Mouse (Mus musculus) MEL (cell line): ENCODE measurements around the gene Gm42674. TPM values are rescaled to one million over a fixed set of nuclear protein-coding genes. Genes with fewer than 3 reads are reported as not detected.

Experiments
- DNase-seq: peaks from one replicate; pipeline ENCODE4 v3.0.0; 2011; ENCODE audit warnings: low read depth, low spot score
- H3K27ac ChIP-seq: 2 replicates; pipeline ENCODE4 v1.5.1; 2012; ENCODE audit warnings: low read depth, mild to moderate bottlenecking, control low read depth, low read length, moderate library complexity; ENCODE audit not compliant: control insufficient read depth
- H3K27me3 ChIP-seq, 2 experiments: fragments of 150-350 bp in 1 of 2; sonication (generic) in 1 of 2; 2 replicates each; pipeline ENCODE4 v1.6.1; 2012; ENCODE audit warnings: low read length in 2 of 2, mild to moderate bottlenecking in 2 of 2, improper control_type of control experiment in 1 of 2, moderate library complexity in 1 of 2; ENCODE audit not compliant: insufficient read depth in 2 of 2, control insufficient read depth in 1 of 2
- H3K36me3 ChIP-seq, 2 experiments: 2 replicates each; pipeline ENCODE4 v1.6.1; 2012 to 2014; ENCODE audit warnings: low read length in 2 of 2, improper control_type of control experiment in 1 of 2, inconsistent platforms in 1 of 2, mild to moderate bottlenecking in 1 of 2; ENCODE audit not compliant: insufficient read depth in 2 of 2, control insufficient read depth in 1 of 2
- H3K4me1 ChIP-seq, 2 experiments: fragments of 150-350 bp in 1 of 2; sonication (generic) in 1 of 2; 2 replicates each; pipeline ENCODE4 v1.6.1; 2012; ENCODE audit warnings: low read length in 2 of 2, improper control_type of control experiment in 1 of 2, mild to moderate bottlenecking in 1 of 2; ENCODE audit not compliant: insufficient read depth in 2 of 2, control insufficient read depth in 1 of 2
- H3K4me3 ChIP-seq, 2 experiments: fragments of 150-350 bp in 1 of 2; sonication (generic) in 1 of 2; 2 replicates each; pipeline ENCODE4 v1.5.1; 2012; ENCODE audit warnings: low read depth in 2 of 2, low read length in 2 of 2, mild to moderate bottlenecking in 2 of 2, moderate library complexity in 2 of 2, control low read depth in 1 of 2, improper control_type of control experiment in 1 of 2; ENCODE audit not compliant: control insufficient read depth in 1 of 2, insufficient read depth in 1 of 2
- H3K79me2 ChIP-seq: 2 replicates; pipeline ENCODE4 v1.6.1; 2012; ENCODE audit warnings: mild to moderate bottlenecking, low read length, moderate library complexity; ENCODE audit not compliant: control insufficient read depth, poor library complexity, insufficient read depth
- H3K9ac ChIP-seq: 2 replicates; pipeline ENCODE4 v1.6.1; 2012; ENCODE audit warnings: low read depth, mild to moderate bottlenecking, control low read depth, low read length, moderate library complexity; ENCODE audit not compliant: control insufficient read depth, poor library complexity, severe bottlenecking
- H3K9me3 ChIP-seq: fragments of 150-350 bp; sonication (generic); replicated peaks from 2 replicates; pipeline ENCODE4 v1.6.1; 2012; ENCODE audit warnings: mild to moderate bottlenecking, low read length, improper control_type of control experiment, moderate library complexity; ENCODE audit not compliant: insufficient read depth
- BHLHE40 ChIP-seq: IDR thresholded peaks from 2 replicates; pipeline ENCODE4 v1.6.1; 2012; ENCODE audit warnings: low read depth, mild to moderate bottlenecking, inconsistent platforms, low read length, improper control_type of control experiment, borderline replicate concordance
- CHD2 ChIP-seq: IDR thresholded peaks from 2 replicates; pipeline ENCODE4 v1.6.1; 2011; ENCODE audit warnings: low read length, improper control_type of control experiment
- CTCF ChIP-seq, 3 experiments: IDR thresholded peaks in 2 of 3; conservative IDR thresholded peaks in 1 of 3; 2 replicates each; pipeline ENCODE4 v1.5.1; 2011 to 2012; ENCODE audit warnings: low read length in 3 of 3, low read depth in 2 of 3, mild to moderate bottlenecking in 2 of 3, improper control_type of control experiment in 1 of 3, inconsistent platforms in 1 of 3, mixed read lengths in 1 of 3, moderate library complexity in 1 of 3; ENCODE audit not compliant: control insufficient read depth in 1 of 3, insufficient read depth in 1 of 3, poor library complexity in 1 of 3, severe bottlenecking in 1 of 3
- ELF1 ChIP-seq: IDR thresholded peaks from 2 replicates; pipeline ENCODE4 v1.6.1; 2014; ENCODE audit warnings: low read depth, mild to moderate bottlenecking, inconsistent platforms, low read length, improper control_type of control experiment, moderate library complexity
- ETS1 ChIP-seq: IDR thresholded peaks from 2 replicates; pipeline ENCODE4 v1.6.1; 2012; ENCODE audit warnings: low read depth, mild to moderate bottlenecking, inconsistent platforms, low read length, improper control_type of control experiment, moderate library complexity
- GABPA ChIP-seq: IDR thresholded peaks from 2 replicates; pipeline ENCODE4 v1.6.1; 2012; ENCODE audit warnings: low read depth, mild to moderate bottlenecking, inconsistent platforms, low read length, improper control_type of control experiment, moderate library complexity
- HCFC1 ChIP-seq: IDR thresholded peaks from 2 replicates; pipeline ENCODE4 v1.6.1; 2012; ENCODE audit warnings: low read depth, mild to moderate bottlenecking, inconsistent platforms, low read length, improper control_type of control experiment, moderate library complexity
- JUND ChIP-seq: IDR thresholded peaks from 2 replicates; pipeline ENCODE4 v1.6.1; 2011; ENCODE audit warnings: low read depth, mild to moderate bottlenecking, improper control_type of control experiment, low read length
- KAT2A ChIP-seq: conservative IDR thresholded peaks from 2 replicates; pipeline ENCODE4 v1.6.1; 2012; ENCODE audit warnings: low read depth, low read length, improper control_type of control experiment, inconsistent platforms
- MAZ ChIP-seq: IDR thresholded peaks from 2 replicates; pipeline ENCODE4 v1.6.1; 2012; ENCODE audit warnings: low read depth, mild to moderate bottlenecking, inconsistent platforms, low read length, improper control_type of control experiment
- MEF2A ChIP-seq: IDR thresholded peaks from 2 replicates; pipeline ENCODE4 v1.6.1; 2014; ENCODE audit warnings: low read depth, mild to moderate bottlenecking, inconsistent platforms, low read length, improper control_type of control experiment; ENCODE audit not compliant: poor library complexity, insufficient replicate concordance, severe bottlenecking; ENCODE audit errors: extremely low read depth
- MXI1 ChIP-seq: IDR thresholded peaks from 2 replicates; pipeline ENCODE4 v1.6.1; 2011; ENCODE audit warnings: mild to moderate bottlenecking, low read depth, low read length, improper control_type of control experiment
- MYB ChIP-seq: IDR thresholded peaks from 2 replicates; pipeline ENCODE4 v1.6.1; 2011; ENCODE audit warnings: mild to moderate bottlenecking, low read depth, low read length, improper control_type of control experiment
- NELFE ChIP-seq: IDR thresholded peaks from 2 replicates; pipeline ENCODE4 v1.6.1; 2011; ENCODE audit warnings: low read depth, low read length, improper control_type of control experiment
- NRF1 ChIP-seq: IDR thresholded peaks from 2 replicates; pipeline ENCODE4 v1.6.1; 2014; ENCODE audit warnings: low read depth, mild to moderate bottlenecking, inconsistent platforms, low read length, improper control_type of control experiment, moderate library complexity; ENCODE audit not compliant: poor library complexity, insufficient read depth, severe bottlenecking
- POLR2AphosphoS2 ChIP-seq: IDR thresholded peaks from 2 replicates; pipeline ENCODE4 v1.6.1; 2011; ENCODE audit warnings: low read length, improper control_type of control experiment
- POLR2AphosphoS5 ChIP-seq: IDR thresholded peaks from 2 replicates; pipeline ENCODE4 v1.6.1; 2012; ENCODE audit warnings: low read depth, borderline replicate concordance, mild to moderate bottlenecking, inconsistent platforms, low read length, moderate library complexity, mixed read lengths
- RAD21 ChIP-seq: IDR thresholded peaks from 2 replicates; pipeline ENCODE4 v1.6.1; 2011; ENCODE audit warnings: mild to moderate bottlenecking, low read depth, low read length, improper control_type of control experiment
- SMC3 ChIP-seq: IDR thresholded peaks from 2 replicates; pipeline ENCODE4 v1.6.1; 2011; ENCODE audit warnings: low read depth, low read length, improper control_type of control experiment
- TAL1 ChIP-seq: IDR thresholded peaks from 2 replicates; pipeline ENCODE4 v1.6.1; 2012; ENCODE audit warnings: mild to moderate bottlenecking, inconsistent platforms, low read length, moderate library complexity, mixed read lengths
- TBP ChIP-seq: IDR thresholded peaks from 2 replicates; pipeline ENCODE4 v1.8.0; 2011; ENCODE audit warnings: low read depth, low read length, improper control_type of control experiment
- TCF12 ChIP-seq: IDR thresholded peaks from 2 replicates; pipeline ENCODE4 v1.6.1; 2014; ENCODE audit warnings: low read depth, mild to moderate bottlenecking, inconsistent platforms, low read length, improper control_type of control experiment, moderate library complexity
- ZC3H11A ChIP-seq: IDR thresholded peaks from 2 replicates; pipeline ENCODE4 v1.6.1; 2012; ENCODE audit warnings: low read depth, mild to moderate bottlenecking, inconsistent platforms, low read length, improper control_type of control experiment
- ZKSCAN1 ChIP-seq: IDR thresholded peaks from 2 replicates; pipeline ENCODE4 v1.6.1; 2012; ENCODE audit warnings: low read depth, mild to moderate bottlenecking, inconsistent platforms, low read length, improper control_type of control experiment, moderate library complexity
- polyA plus RNA-seq, 2 experiments: library from polyadenylated mRNA; stranded (reverse) in 1 of 2; unstranded in 1 of 2; fragments of >175 nt in 1 of 2; fragments of >200 nt in 1 of 2; gene quantifications; 2 replicates each; pipeline versions ENCODE4 v1.2.1 to v1.2.4; 2012; ENCODE audit warnings: low replicate concordance in 2 of 2, low read depth in 1 of 2; ENCODE audit not compliant: insufficient read length in 2 of 2, insufficient read depth in 1 of 2, missing spikeins in 1 of 2
- total RNA-seq: library from RNA; depleted of rRNA; stranded (reverse); fragments of 300-350 nt; gene quantifications from 2 replicates; pipeline ENCODE4 v1.2.3, GENCODE M21; 2012

Gene Gm42674
- total and polyA plus RNA-seq, 3 experiments, result not detected

GRCm38 (mm10) chr3:90582156-90582555 lies 19.5 kb upstream of the Gm42674 start:
- H3K27ac ChIP-seq, result no peak overlapping the region
- DNase-seq, result peak; percentile 30
- no peak for TF ChIP-seq POLR2AphosphoS5
- TF ChIP-seq ZC3H11A, result peak; percentile 35; the same call in 1 of the 2 replicates
- no peak for TF ChIP-seq MEF2A
- TF ChIP-seq TCF12, result no peak
- TF ChIP-seq MAZ, result no peak
- TF ChIP-seq JUND, result no peak
- TF ChIP-seq KAT2A, result no peak
- peak; percentile 39 for TF ChIP-seq RAD21
- TF ChIP-seq NRF1, result no peak
- no peak for TF ChIP-seq CHD2
- no peak for TF ChIP-seq POLR2AphosphoS2
- no peak for TF ChIP-seq ETS1
- TF ChIP-seq BHLHE40, result no peak
- no peak for TF ChIP-seq MXI1
- no peak for TF ChIP-seq HCFC1
- peak; percentile 62 to 74 (median 68) for TF ChIP-seq CTCF (IDR thresholded peaks at IDR 0.05 in 2 of 3, conservative IDR thresholded peaks at IDR 0.05 in 1 of 3; ENCODE audit: control insufficient read depth in 1 of 3, insufficient read depth in 1 of 3, low read depth in 2 of 3, low read length in 3 of 3, poor library complexity in 1 of 3, severe bottlenecking in 1 of 3)
- no peak for TF ChIP-seq TAL1
- no peak for TF ChIP-seq NELFE
- TF ChIP-seq GABPA, result no peak
- TF ChIP-seq ELF1, result no peak
- TF ChIP-seq SMC3, result peak; percentile 61
- TF ChIP-seq TBP, result no peak
- TF ChIP-seq, all 39 proteins: peak for 4

GRCm38 (mm10) chr3:90582556-90582955 lies 19.1 kb upstream of the Gm42674 start:
- H3K9ac ChIP-seq, result no peak overlapping the region
- H3K79me2 ChIP-seq, result no peaks in the 10 kb centered on the region
- DNase-seq, result no peak
- H3K27me3 ChIP-seq, result peaks cover 11% of the 10 kb centered on the region in 2 experiments
- TF ChIP-seq KAT2A (no peak), BHLHE40 (no peak), MYB (no peak), ZKSCAN1 (no peak), SMC3 (no peak)
- H3K27ac ChIP-seq, result no peak overlapping the region
- peaks cover 0 to 9% of the 10 kb centered on the region in 2 experiments; a peak in 2 of 4 replicates for H3K36me3 ChIP-seq
- H3K4me1 ChIP-seq, result peaks cover 0 to 20% of the 10 kb centered on the region in 2 experiments; a peak in 2 of 4 replicates
- no peaks in the 10 kb centered on the region for H3K9me3 ChIP-seq
- H3K4me3 ChIP-seq, result no peak overlapping the region

More at GRCm38 (mm10) chr3:90582156-90582555, 19.5 kb upstream of the Gm42674 start:
- Histone ChIP-seq H3K9ac (no peak overlapping the region), H3K4me3 (no peak overlapping the region), H3K27me3 (peaks cover 11 to 12% of the 10 kb centered on the region in 2 experiments), H3K4me1 (peaks cover 0 to 16% of the 10 kb centered on the region in 2 experiments; a peak in 2 of 4 replicates), H3K36me3 (peaks cover 0 to 5% of the 10 kb centered on the region in 2 experiments; a peak in 2 of 4 replicates), H3K9me3 (no peaks in the 10 kb centered on the region), H3K79me2 (no peaks in the 10 kb centered on the region)
